Mouse (Mus musculus): ENCODE measurements around the gene Zdhhc18.

- TF ChIP-seq CTCF (conservative IDR thresholded peaks at IDR 0.05; ENCODE audit: insufficient read depth, insufficient read length, low read depth, low read length) (no peak), POLR2A (IDR thresholded peaks at IDR 0.05; ENCODE audit: low read depth, low read length) (no peak)
Observed at GRCm38 (mm10) chr4:133634043-133634410, 15.9 kb downstream of the Zdhhc18 start.

Data from kidney, adult 2 months (tissue).